Mouse (Mus musculus): ENCODE measurements around the gene Clec4e. TPM values are rescaled to one million over a fixed set of nuclear protein-coding genes. Genes with fewer than 3 reads are reported as not detected.
"Not testable (repeated sequence)": the region's sequence is repeated elsewhere in the genome, so short reads cannot be mapped to it uniquely, and the experiment has no call there.

The Clec4e gene
- total RNA-seq (2015; ENCODE audit: low replicate concordance) (7.9 and 10.5 TPM in 2 replicates), total RNA-seq (2017; ENCODE audit: low replicate concordance) (6.0 and 6.1 TPM in 2 replicates)

DNA sequence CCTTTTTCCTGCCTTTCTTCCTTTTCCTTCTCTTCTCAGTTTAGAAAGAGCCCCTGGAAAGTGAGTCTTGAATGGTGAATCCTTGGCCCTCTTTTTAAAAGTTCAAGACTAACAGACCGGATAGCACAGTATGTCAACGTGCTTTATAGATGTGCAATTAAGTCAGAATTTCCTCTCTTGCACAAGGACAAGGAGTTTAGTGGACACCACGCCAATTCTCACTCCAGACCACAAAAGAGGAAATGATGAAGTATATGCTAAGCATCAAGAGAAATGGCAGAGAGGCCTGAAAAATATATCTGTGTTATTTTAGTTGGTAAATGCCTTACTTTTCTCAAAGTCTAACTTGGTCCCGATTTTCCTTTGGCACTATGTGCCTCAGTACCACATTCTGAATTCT is at the start of gene Clec4e:
Gene Clec4e, minus strand, starts transcription at position 118 of the 400 bp plus-strand sequence.
- ATAC-seq (replicated peaks; ENCODE audit: low FRiP score, poor library complexity, severe bottlenecking), result no peak

DNA sequence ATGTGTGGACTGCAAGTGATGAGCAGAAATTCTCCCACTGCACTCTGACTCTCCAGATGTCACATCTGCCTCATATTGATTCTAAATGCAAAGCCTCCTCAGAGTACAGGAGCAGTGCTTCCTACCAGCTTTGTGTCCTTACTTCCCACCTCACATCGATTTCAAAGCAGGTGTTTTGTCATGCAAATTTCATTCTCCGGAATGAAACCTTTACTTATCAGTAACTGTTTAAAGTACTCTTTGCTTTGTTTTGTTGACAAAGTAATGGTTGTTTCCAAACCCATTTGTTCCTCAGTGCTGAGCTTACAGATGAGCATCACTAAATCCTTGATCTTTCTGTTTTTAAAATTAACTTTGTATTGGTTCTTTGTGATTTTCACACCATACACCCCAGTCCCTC is 42.8 kb upstream of the Clec4e start:
- no peak for ATAC-seq (replicated peaks; ENCODE audit: low FRiP score, poor library complexity, severe bottlenecking)

DNA sequence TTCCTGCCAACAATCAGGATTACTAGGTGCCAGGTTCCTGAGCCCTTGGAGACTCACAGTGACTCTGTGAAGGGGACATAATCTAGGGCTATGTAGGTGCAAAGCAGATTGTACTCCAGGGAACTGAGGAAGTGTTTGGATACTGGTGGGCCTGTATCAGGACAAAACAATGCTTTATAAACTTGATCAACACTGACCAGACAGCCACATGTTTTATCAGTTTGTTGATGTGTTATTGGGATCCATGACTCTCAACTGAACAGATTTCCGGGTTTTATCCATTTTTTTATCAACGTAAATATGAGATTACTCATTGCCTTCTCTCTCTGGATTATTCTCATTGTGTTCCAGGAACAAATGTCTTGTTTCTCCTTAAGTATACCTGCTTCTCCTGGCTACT is 18.4 kb upstream of the Clec4e start, which contains the start of gene Vmn2r19:
Gene Vmn2r19, plus strand, starts transcription at position 301 of the 400 bp plus-strand sequence.
- ATAC-seq (replicated peaks; ENCODE audit: low FRiP score, poor library complexity, severe bottlenecking), result no peak

DNA sequence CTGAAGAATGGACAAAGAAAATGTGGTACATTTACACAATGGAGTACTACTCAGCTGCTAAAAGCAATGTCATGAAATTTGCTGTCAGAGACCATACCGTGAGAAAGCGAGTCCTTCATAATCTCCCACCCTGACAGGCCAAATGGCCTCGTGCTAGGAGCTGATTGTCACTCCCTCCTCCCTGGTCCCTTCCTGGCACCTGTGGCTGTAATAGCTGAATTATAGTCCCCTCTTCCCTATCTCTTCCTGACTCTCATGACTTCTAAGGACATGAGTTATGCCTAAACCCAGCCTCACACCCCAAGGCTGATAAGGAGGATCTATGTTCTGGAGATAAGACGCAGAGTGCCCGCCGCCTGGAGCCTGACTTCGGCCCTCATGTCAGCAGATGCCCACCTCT is 16.6 kb upstream of the Clec4e start:
- not testable (repeated sequence) for ATAC-seq (replicated peaks; ENCODE audit: low FRiP score, poor library complexity, severe bottlenecking)

DNA sequence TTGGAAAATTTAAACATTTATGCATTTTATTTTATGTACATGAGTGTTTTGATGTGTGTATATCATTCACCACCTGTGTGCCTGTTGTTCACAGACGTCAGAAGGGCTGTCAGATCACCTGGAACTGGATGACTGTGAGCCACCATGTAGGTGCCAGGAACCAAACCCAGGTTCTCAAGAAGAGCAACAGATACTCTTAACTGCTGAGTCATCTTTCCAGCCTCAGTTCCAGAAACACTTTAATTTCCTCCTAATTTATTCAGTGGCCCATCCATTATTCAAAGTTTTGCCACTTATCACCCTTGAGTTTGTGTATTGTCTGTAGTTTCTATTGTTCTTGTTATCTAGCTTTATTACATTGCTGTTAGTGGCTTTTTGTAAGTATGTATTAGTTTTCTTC is 7.0 kb upstream of the Clec4e start:
- peak; percentile 47 for ATAC-seq (replicated peaks; ENCODE audit: low FRiP score, poor library complexity, severe bottlenecking)

DNA sequence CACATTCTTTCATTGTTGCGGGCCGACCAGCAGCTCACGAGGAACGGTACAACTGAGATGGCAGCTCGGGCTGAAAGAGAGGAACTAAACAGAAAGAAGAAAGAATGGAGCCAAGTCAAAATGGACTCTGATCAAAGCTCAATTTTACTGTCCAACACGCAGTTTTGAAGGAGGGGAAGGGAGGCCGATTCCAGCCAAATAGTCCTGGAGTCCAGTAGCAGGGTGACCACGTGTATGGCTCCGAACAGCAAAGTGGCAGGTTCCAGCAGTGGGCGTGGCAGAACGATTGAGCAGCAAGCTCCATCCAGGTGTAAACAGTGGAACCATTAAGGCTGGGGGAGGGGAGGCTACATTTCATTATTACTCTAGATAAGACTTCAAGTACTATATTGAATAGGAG is 3.8 kb upstream of the Clec4e start:
- not testable (repeated sequence) for ATAC-seq (replicated peaks; ENCODE audit: low FRiP score, poor library complexity, severe bottlenecking)

DNA sequence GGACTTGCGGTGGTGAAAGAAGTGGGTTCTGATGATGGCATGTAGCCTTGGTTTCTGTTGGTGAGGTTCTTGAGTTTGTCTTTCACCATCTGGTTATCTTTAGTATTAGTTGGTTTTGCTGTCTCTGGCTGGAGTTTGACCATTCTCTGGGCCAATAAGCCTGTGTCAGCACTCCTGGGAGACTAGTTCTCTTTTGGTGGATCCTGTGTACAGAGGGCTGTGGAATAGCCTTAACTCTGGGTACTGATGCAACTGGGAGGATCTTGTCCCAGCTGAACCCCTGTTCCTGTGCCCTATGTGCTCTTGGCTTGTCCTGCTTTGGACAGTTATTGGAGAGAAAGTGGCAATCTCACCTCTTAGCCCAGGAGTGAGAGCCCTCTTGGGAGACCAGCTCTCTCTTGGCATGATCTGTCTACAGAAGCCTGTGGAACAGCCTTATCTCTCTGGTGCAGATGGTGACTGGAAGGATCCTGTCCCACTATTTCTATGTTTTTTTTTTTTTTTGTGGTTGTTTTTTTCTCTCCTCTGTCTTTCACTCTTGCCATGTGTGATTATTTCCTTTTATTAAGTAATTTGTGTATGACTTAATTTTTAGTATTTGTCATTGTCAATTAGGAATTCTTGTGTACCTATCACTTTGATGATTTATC is 3.2 kb upstream of the Clec4e start:
- ATAC-seq (replicated peaks; ENCODE audit: low FRiP score, poor library complexity, severe bottlenecking), result peak; percentile 89

DNA sequence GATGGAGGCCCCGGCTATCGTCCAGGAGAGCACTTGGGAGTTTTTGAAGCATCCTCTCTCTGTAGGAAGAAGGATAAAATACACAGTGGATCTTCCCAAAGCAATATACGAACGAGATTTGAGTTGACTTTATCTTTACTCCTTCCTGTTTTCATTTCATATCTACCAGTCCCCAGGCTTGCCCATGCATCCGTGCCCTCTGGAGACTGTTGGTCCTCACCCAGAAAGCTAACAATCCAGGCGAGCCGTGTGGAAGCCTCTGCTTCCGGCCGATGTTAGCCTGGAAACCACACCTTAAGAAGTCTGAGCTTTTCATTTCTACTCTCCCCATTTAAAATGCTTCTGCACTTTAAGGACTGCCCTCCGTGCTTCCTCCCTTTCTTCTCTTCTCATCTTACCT is 739 bp downstream of the Clec4e start:
- ATAC-seq (replicated peaks; ENCODE audit: low FRiP score, poor library complexity, severe bottlenecking), result peak; percentile 16; the same call in 1 of the 2 replicates

DNA sequence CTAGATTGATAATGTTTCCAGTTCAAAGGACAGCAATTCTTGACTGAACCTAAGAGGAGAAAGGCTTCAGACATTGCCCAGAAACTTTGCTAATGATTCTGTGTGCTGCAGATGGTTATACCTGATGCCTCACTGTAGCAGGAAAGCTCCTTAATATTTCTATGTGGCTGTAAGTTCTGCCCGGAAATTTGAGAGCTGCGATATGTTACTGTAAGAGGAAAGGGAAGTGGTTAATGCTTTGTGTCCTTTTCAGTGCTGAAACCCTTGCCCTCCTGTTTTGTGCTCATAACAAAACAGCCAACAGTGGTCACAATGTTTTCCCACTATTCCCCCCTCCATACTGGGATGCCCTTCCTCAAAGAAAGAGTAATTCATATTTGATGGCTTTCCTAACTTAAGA is 3.4 kb downstream of the Clec4e start:
- no peak for ATAC-seq (replicated peaks; ENCODE audit: low FRiP score, poor library complexity, severe bottlenecking)

DNA sequence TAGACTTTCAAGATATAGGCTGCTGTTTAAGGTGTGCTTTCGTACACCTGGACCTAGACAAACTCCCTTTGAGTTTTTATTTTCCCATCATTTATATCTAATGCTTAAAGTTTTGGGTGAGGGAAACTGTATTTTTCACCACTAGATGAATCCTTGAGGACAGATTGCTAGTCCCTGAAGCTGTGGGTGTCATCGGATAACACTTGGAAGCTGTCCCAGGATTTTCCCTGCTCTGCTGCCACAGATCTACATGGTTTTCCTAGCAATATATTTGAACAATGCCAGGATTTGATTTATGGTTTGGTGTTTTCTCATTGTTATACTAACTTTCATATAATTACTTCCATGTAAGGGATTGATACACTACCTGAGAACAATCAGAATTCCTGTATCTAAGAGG is 10.2 kb downstream of the Clec4e start:
- no peak for ATAC-seq (replicated peaks; ENCODE audit: low FRiP score, poor library complexity, severe bottlenecking)

DNA sequence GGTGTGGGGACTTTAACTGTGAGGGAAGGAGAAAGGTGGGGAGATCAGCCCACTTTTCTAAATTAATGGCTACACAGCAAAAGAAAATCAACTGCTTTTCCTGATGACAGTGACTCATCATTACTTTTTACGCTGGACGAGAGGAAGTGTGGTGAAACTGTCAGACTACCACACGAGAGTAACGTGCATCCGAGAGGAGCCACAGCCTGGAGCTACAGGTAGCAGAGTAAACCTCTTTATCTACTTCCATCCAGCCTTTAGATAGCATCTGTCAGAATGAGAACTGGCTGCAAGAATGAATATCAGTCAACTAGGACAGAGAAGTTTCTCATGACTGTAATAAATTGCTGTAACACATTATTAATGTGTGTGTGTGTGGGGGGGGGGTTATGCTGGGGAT is 22.7 kb downstream of the Clec4e start:
- ATAC-seq (replicated peaks; ENCODE audit: low FRiP score, poor library complexity, severe bottlenecking), result 0 out of 2 replicates have a peak, but pooled peaks have one; percentile 30

DNA sequence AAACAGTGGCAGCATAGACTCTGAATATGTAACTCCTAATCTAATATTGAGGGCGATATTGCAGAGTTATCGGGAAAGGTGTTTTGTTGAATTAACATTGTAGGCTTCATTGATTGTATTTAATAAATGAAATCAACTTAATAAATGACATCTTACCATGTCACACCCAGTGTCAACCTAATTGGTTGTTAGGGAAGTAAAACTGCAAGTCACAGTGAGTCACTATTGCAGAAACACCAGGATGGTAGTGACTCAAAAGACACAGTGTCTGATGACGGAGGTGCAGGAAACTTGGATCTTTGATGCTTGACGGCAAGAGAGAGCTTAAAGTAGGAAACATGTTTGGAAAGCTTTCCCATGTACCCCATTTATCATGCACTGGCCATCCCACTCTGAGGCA is 23.9 kb downstream of the Clec4e start:
- peak; percentile 74 for ATAC-seq (replicated peaks; ENCODE audit: low FRiP score, poor library complexity, severe bottlenecking)

DNA sequence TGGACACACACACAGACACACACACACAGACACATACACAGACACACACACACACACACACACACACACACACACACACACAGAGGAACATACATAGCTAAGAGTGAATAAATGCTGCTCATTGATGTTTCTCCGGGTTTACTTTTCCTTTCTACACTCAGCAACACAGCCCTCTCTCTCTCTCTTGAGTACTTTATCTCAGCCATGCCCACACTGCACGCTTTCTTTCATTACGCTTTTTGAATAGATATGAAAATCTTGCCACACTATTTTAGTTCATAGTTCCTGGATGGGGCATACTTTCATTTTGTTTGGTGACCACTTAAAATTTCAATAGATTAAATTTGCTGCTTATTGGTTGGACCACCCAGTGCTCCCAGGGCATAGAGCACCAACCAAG is 25.5 kb downstream of the Clec4e start:
- ATAC-seq (replicated peaks; ENCODE audit: low FRiP score, poor library complexity, severe bottlenecking), result no peak

DNA sequence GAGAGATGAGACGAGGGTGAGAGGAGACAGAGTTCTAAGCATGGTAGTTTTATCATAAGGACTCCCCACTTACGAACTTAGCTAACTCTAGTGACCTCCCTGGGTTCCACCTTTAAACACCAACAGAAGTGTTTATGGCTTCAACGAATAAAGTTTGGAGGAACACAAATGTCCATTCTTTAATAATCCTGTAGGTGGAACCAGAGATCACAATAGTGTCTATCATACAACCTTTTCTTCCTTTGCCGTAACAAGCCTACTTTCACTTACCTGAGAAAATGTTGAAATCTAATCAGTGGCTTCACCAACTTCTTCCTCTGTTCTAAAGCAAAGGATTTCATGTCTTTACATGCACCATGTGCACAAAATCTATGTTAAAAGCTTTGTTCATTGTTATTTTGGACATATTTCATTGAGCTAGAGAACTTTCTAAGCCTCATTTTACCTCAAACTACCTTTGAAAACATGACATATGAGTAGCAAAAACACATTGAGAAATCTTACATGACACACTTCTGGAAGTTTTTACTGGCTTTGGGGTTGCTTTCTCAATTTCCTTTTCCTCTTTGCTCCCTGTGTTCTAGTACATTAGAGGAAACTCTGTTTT is 28.0 kb downstream of the Clec4e start, which contains the start of gene Clec4d:
Gene Clec4d, plus strand, starts transcription at position 557 of the 607 bp plus-strand sequence.
- ATAC-seq (replicated peaks; ENCODE audit: low FRiP score, poor library complexity, severe bottlenecking), result peak; percentile 64

DNA sequence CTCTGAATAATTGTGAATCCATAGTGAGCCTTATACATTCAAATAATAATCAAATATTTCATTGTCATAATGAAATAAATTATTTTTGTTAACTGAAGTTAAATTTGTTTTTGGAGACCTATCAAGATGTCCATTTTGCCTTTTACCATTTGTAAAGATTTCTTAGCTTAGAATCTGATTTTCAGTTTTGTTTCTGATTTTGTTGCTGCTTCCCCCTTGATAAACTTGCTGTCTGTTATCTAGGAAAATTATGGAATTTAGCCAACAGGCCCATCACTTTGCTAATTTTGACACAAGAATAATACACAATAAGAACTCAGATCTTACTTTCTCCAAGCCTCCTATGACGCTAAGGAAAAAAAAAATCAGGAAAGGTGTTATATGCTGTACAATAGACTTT is 28.8 kb downstream of the Clec4e start:
- ATAC-seq (replicated peaks; ENCODE audit: low FRiP score, poor library complexity, severe bottlenecking), result no peak

DNA sequence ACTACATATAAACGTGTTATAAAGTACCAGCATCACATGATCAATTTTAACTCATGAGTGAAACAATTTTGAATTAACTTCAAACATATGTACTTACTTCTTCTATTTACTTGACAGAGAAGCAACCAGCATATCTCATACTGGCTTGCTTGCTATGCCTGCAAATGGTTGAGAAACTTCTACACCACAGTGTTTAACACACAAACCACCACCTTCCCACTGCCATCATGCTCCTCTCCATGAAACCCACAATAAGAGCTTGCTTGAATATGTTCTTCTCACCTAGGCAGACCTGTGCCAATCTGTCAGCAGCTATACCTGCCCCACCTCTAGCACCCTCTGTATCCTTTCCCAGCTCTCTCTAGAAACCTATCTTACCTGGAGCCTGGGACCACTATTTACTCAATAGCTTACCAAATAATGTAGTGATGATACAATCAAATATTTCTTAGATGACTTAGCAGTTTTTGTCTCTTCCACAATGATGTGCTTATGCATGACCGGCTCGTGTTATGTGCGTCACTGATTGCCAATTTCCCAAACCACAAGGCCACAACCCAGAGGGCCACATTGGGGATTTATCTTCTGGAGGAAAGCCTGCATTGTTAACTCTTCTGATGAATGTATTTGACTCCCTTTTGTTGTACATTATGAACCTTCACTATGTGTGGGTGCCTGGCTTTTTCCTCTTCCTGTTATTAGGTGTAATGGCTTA is 29.6 kb downstream of the Clec4e start:
- no peak for ATAC-seq (replicated peaks; ENCODE audit: low FRiP score, poor library complexity, severe bottlenecking)

DNA sequence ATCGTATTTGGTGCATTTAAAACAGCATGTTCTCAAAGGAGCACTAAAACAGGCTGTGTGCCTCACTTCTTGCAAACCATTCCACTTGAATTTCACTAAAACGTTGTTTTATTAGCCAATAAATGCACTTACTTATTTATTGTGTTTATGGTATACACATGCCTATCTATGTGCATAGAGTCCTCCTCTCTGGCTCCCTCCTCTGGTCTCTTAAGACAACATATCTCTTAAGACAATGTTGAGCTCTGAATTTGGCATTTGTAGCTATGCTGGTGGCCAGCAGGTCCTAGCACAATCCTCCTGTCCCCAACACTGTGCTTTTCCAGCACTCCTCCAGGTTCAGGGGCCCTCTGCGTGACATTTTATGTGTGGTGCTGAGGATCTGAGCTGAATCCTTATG is 30.7 kb downstream of the Clec4e start:
- ATAC-seq (replicated peaks; ENCODE audit: low FRiP score, poor library complexity, severe bottlenecking), result 0 out of 2 replicates have a peak, but pooled peaks have one; percentile 54

DNA sequence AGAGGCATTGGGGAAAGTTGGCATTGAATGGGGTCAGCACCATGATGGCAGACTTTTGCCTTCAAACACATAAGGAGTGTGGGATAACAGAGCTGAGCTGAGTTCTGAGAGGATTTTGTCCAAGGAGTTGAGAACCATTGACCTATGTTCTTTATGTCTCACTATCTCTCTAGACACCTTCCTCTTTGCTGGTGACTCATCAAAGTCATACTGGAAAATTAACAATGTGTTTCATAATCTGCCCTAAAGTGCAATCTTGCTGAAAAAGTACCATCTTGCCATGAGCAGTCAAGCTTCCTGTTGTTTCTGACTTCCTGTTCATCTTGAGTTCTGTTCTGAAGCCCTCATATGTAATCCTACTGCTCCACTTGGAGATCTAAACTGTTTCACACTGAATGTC is 36.9 kb downstream of the Clec4e start:
- no peak for ATAC-seq (replicated peaks; ENCODE audit: low FRiP score, poor library complexity, severe bottlenecking)

DNA sequence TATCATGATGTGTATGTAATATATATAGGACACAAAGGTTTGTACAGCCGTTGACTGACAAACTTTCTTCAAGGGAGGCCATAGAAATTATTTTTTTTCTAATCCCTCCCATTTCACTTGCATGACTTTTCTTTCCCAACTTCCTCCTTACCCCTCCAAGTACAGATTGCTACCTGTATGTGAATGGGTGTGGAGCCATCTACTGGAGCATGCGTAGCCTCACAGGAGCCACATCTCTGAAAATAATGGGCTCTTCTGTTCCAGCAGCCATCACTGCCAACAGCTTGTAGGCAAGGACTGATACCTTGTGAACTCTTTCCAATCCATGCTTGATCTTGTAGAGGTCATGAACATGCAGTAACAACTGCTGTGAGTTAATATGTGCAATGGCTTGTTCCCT is 40.8 kb downstream of the Clec4e start:
- ATAC-seq (replicated peaks; ENCODE audit: low FRiP score, poor library complexity, severe bottlenecking), result not testable (repeated sequence)

DNA sequence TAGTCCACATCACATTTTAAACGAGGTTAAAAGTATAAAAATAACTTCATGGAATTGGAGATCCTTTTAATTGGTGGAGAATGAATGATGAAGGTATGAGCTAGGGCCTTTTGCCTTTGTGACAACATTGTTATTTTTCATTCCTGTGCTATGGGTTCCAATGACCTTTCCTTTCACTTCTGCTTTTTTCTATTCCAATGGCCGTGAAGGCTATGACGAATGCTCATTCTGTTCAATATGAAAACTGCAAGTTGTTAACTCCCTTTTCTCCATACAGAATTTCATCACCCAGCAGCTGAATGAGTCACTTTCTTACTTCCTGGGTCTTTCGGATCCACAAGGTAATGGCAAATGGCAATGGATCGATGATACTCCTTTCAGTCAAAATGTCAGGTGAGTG is 45.5 kb downstream of the Clec4e start:
- no peak for ATAC-seq (replicated peaks; ENCODE audit: low FRiP score, poor library complexity, severe bottlenecking)

DNA sequence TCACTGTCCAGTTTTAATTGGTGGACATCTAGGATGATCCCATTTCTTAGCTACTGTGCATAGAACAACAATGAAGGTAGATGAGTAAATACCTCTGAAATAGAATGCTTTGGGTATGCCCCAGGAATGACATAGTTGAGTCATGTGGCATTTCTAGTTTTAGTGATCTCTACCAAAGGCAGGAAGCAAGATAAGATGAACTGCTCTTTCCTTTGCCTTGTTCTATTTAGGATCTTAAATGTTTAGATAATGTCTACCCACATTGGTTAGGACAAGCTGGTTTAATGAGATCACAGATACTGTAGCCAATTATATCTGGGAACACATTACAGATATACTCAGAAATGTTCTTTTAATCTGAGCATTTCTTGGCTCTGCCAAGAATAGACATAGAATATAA is 52.1 kb downstream of the Clec4e start:
- ATAC-seq (replicated peaks; ENCODE audit: low FRiP score, poor library complexity, severe bottlenecking), result no peak
